Mouse (Mus musculus) stomach, embryonic 16.5 days (tissue): ENCODE measurements at regions not wholly inside any gene's neighbourhood (a gene's known extent, or its start where the extent isn't known, plus 50 kb on each side); places are given as distances from the start of the nearest gene placed in this dataset.

Experiments
- ATAC-seq: fragments of 200-750 bp; cut with Nextera tagmentation; 2 replicates; pipeline ENCODE4 v1.8.0; 2017; ENCODE audit warnings: moderate number of reproducible peaks, moderate TSS enrichment; ENCODE audit not compliant: insufficient read depth, low FRiP score
- H3K27ac ChIP-seq: fragments of 300-500 bp; sonication (generic); 2 replicates; pipeline ENCODE4 v1.5.1; 2014; ENCODE audit warnings: low read length
- H3K27me3 ChIP-seq: fragments of 300-500 bp; sonication (generic); 2 replicates; pipeline ENCODE4 v1.6.1; 2014; ENCODE audit warnings: low read length, control low read depth, mixed read lengths; ENCODE audit not compliant: control insufficient read depth, insufficient read depth
- H3K36me3 ChIP-seq: fragments of 300-500 bp; sonication (generic); 2 replicates; pipeline ENCODE4 v1.6.1; 2014; ENCODE audit warnings: low read length; ENCODE audit not compliant: control insufficient read depth, insufficient read depth
- H3K4me1 ChIP-seq: fragments of 300-500 bp; sonication (generic); 2 replicates; pipeline ENCODE4 v1.6.1; 2014; ENCODE audit warnings: low read length, control low read depth, mixed read lengths; ENCODE audit not compliant: control insufficient read depth, insufficient read depth
- H3K4me2 ChIP-seq: fragments of 300-500 bp; sonication (generic); 2 replicates; pipeline ENCODE4 v1.6.1; 2014; ENCODE audit warnings: low read depth, low read length, mixed read lengths
- H3K4me3 ChIP-seq: fragments of 300-500 bp; sonication (generic); replicated peaks from 2 replicates; pipeline ENCODE4 v1.5.1; 2014; ENCODE audit warnings: mild to moderate bottlenecking, low read length
- H3K9ac ChIP-seq: fragments of 300-500 bp; sonication (generic); 2 replicates; pipeline ENCODE4 v1.6.1; 2014; ENCODE audit warnings: low read length
- H3K9me3 ChIP-seq: fragments of 300-500 bp; sonication (generic); replicated peaks from 2 replicates; pipeline ENCODE4 v1.6.1; 2016; ENCODE audit warnings: low read length, control low read depth; ENCODE audit not compliant: control insufficient read depth
- WGBS: fragments of 180-500 bp; shearing (Covaris S2); extraction: QIAGEN DNeasy Blood & Tissue Kit; methylation state at CpG from one replicate; pipeline ENCODE4 v1.1.7; 2014; 5-methylcytosine and 5-hydroxymethylcytosine counted together

DNA sequence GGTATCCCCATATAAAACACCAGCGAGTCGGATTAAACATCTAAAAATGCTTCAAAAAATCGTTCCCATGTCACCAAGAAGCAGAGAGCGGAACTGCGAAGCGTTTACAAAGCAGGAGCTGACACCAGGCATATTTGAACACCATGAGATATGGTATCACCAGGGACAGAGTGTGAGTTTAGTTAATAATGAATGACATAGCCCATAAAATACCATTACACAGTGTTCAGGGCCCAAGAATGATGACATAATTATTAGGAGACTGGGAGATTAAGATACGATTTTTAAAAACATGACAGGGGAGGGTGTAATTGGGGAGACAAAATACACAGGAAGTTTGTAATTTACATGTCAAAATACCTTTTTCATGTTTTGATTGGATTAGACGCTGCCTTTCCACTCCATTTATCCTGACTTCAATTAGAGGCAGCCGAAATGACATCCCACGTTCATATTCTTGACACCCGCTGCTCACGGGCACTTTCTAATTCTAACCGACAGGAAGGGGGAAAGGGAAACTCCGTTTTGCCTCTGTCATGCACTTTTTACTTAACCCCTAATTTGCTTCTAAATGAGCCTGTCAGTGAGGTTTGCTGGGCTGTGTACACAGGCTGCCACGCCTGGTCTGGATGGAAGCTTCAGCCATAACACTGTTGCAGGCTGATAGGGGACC, 155.6 kb downstream of the Arrdc4 start:
- H3K4me1 ChIP-seq, result no peaks in the 10 kb centered on the region
- no peak for ATAC-seq
- H3K27ac ChIP-seq, result no peak overlapping the region
- no peaks in the 10 kb centered on the region for H3K9me3 ChIP-seq
- 40% methylated on average over 15 of the region's 15 CpGs for WGBS
- no peaks in the 10 kb centered on the region for H3K27me3 ChIP-seq
- no peak overlapping the region for H3K4me3 ChIP-seq
- no peaks in the 10 kb centered on the region for H3K36me3 ChIP-seq
- H3K9ac ChIP-seq, result no peak overlapping the region
- no peak overlapping the region for H3K4me2 ChIP-seq

- no peak for ATAC-seq
- Histone ChIP-seq H3K9me3 (no peaks in the 10 kb centered on the region), H3K4me1 (no peaks in the 10 kb centered on the region), H3K27me3 (no peaks in the 10 kb centered on the region), H3K36me3 (no peaks in the 10 kb centered on the region), H3K4me3 (no peak overlapping the region), H3K27ac (no peak overlapping the region), H3K9ac (no peak overlapping the region), H3K4me2 (no peak overlapping the region)
- WGBS, result 84% methylated on average over 13 of the region's 13 CpGs
Observed at GRCm38 (mm10) chr7:68582540-68583325, 166.3 kb downstream of the Arrdc4 start.

GRCm38 (mm10) chr7:68580650-68581049, 168.4 kb downstream of the Arrdc4 start:
- no peak overlapping the region for H3K9ac ChIP-seq
- ATAC-seq, result no peak
- H3K9me3 ChIP-seq, result no peaks in the 10 kb centered on the region
- WGBS, result 38% methylated on average over 4 of the region's 4 CpGs
- H3K4me2 ChIP-seq, result no peak overlapping the region
- no peaks in the 10 kb centered on the region for H3K36me3 ChIP-seq
- H3K4me3 ChIP-seq, result no peak overlapping the region
- H3K4me1 ChIP-seq, result no peaks in the 10 kb centered on the region
- no peak overlapping the region for H3K27ac ChIP-seq
- no peaks in the 10 kb centered on the region for H3K27me3 ChIP-seq

DNA sequence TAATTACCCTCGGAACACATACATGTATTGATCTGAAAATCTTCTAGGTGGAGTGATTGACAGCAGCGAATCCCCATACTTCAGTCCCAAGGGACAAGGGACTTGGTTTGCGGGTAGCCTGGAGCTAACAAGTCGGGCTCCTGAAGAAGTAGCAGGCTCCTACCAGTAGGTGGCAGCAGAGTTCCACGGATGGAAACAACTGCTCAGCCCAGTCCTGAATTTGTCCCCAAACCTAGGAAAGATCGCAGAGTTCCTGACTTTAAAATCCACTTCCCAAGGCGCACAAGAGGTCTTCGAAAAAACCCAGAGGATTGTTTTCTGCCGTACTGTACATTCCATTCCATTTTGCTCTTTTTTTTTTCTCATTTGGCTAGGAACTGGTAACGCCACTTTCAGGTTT, 169.4 kb downstream of the Arrdc4 start:
- Histone ChIP-seq H3K4me1 (no peaks in the 10 kb centered on the region), H3K9ac (peak overlapping the region; percentile 61), H3K4me3 (peak overlapping the region; percentile 51), H3K27ac (no peak overlapping the region), H3K36me3 (no peaks in the 10 kb centered on the region), H3K4me2 (peak overlapping the region; percentile 67), H3K27me3 (no peaks in the 10 kb centered on the region), H3K9me3 (no peaks in the 10 kb centered on the region)
- ATAC-seq, result peak; percentile 78; the same call in 1 of the 2 replicates
- WGBS, result 6% methylated on average over 10 of the region's 10 CpGs

GRCm38 (mm10) chr7:68579216-68579615, 169.8 kb downstream of the Arrdc4 start:
- Histone ChIP-seq H3K4me3 (no peak overlapping the region), H3K9me3 (no peaks in the 10 kb centered on the region), H3K27me3 (no peaks in the 10 kb centered on the region), H3K4me1 (no peaks in the 10 kb centered on the region), H3K4me2 (peak overlapping the region; percentile 67), H3K27ac (no peak overlapping the region), H3K9ac (no peak overlapping the region; the same call in 1 of the 2 replicates), H3K36me3 (no peaks in the 10 kb centered on the region)
- ATAC-seq, result no peak
- WGBS, result 45% methylated on average over 8 of the region's 8 CpGs

- no peak overlapping the region for H3K4me2 ChIP-seq
- no peak overlapping the region for H3K9ac ChIP-seq
- H3K4me3 ChIP-seq, result no peak overlapping the region
- no peaks in the 10 kb centered on the region for H3K4me1 ChIP-seq
- H3K36me3 ChIP-seq, result no peaks in the 10 kb centered on the region
- no peaks in the 10 kb centered on the region for H3K27me3 ChIP-seq
- no peaks in the 10 kb centered on the region for H3K9me3 ChIP-seq
- ATAC-seq, result no peak
- WGBS, result 38% methylated on average over 4 of the region's 4 CpGs
- H3K27ac ChIP-seq, result no peak overlapping the region
Observed at GRCm38 (mm10) chr7:68571315-68571714, 177.7 kb downstream of the Arrdc4 start.

DNA sequence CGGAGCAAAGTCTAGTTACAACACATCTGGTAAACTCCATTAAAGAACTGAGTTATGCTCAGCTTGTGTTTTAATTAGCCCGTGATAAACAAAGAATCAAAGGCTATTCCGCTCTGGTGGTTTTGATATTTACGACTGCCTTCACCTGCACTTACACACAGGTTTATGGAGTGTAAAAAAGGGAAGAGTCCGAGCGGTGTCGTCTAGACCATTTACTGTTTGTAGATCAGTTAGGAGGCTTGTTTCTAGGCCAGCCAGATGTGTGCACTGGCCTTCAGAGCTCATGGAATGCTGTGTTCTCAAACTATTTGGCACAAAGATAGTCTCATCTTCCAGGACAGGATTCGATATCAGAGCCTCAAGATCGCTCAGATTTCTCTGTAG, 180.9 kb downstream of the Arrdc4 start:
- H3K27me3 ChIP-seq, result no peaks in the 10 kb centered on the region
- H3K36me3 ChIP-seq, result no peaks in the 10 kb centered on the region
- H3K27ac ChIP-seq, result no peak overlapping the region
- no peak overlapping the region for H3K4me3 ChIP-seq
- no peaks in the 10 kb centered on the region for H3K9me3 ChIP-seq
- no peak overlapping the region for H3K9ac ChIP-seq
- 73% methylated on average over 9 of the region's 9 CpGs for WGBS
- H3K4me1 ChIP-seq, result no peaks in the 10 kb centered on the region
- no peak overlapping the region for H3K4me2 ChIP-seq
- no peak for ATAC-seq

DNA sequence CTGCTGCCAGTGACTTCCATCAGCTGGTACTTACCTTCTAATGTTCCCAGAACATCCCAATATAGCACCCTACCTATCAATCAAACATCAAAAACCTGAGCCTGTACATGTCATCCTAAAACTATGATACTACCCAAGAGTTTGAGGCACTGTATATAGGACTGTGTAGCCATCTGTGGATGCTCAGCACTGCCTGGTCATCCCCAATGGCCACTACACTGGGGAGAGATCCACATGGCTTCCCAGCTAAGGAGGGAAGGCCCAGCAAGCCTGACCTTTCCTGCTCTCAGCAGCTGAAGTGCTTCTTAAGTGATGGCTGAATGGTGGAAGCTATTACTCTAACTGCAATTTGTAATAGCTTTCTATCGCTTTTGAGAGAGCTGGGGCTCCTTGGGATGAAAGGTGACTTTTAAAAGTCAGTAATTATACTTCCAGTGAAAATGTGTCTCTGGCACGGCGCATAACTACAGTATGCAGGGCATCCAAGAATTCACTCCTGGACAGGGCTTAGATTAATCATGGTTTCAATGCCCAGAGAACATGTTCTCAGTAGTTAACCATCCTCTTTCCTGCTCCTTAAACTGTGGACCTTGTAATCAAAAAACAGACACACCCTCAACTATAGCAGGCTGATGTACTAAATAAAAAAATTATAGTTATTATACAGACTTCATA, 181.5 kb downstream of the Arrdc4 start:
- Histone ChIP-seq H3K9me3 (no peaks in the 10 kb centered on the region), H3K36me3 (no peaks in the 10 kb centered on the region), H3K9ac (no peak overlapping the region), H3K27ac (no peak overlapping the region), H3K4me2 (no peak overlapping the region), H3K4me1 (no peaks in the 10 kb centered on the region), H3K4me3 (no peak overlapping the region), H3K27me3 (no peaks in the 10 kb centered on the region)
- ATAC-seq, result no peak
- 53% methylated on average over 3 of the region's 3 CpGs for WGBS
